Mouse (Mus musculus): ENCODE results near the gene Snorc. TPM values are rescaled to one million over a fixed set of nuclear protein-coding genes. Genes with fewer than 3 reads are reported as not detected.

The Snorc gene
- total RNA-seq, 4 experiments from 2014 or later = 1.2 TPM; not detected in 3

- DNase-seq (ENCODE audit: low spot score in 2 of 2) = peak in 1 of 2 experiments; percentile 59
Measured at GRCm38 (mm10) chr1:87510166-87510691, 40.2 kb downstream of the Snorc start.

GRCm38 (mm10) chr1:87510845-87511244 is 40.8 kb downstream of the Snorc start:
- no peak for DNase-seq (ENCODE audit: low spot score in 2 of 2)

GRCm38 (mm10) chr1:87520467-87520866 is 50.4 kb downstream of the Snorc start:
- no peak for DNase-seq (ENCODE audit: low spot score in 2 of 2)

- no peak for DNase-seq (ENCODE audit: low spot score in 2 of 2)
Measured at GRCm38 (mm10) chr1:87521523-87521922, 51.5 kb downstream of the Snorc start.

GRCm38 (mm10) chr1:87525041-87525440 is 55.0 kb downstream of the Snorc start:
- no peak for DNase-seq (ENCODE audit: low spot score in 2 of 2)

Other genes with a start within 250 kb of the Snorc start
- gene Efhd1, start 205.9 kb upstream of the Snorc start, total RNA-seq (2022) = 10 to 100 TPM; 16.4 to 18.6 (median 17.5) TPM
- 100 to 1,000 TPM; 121 to 154 (median 142) TPM for gene Gigyf2, start 143.3 kb upstream of the Snorc start, total RNA-seq (2022)
- 1 to 10 TPM; 3.8 to 9.9 (median 5.2) TPM for gene Kcnj13, start 75.5 kb upstream of the Snorc start, total RNA-seq (2022)
- 1 to 10 TPM; 6.7 to 8.0 (median 7.6) TPM for gene Neu2, start 39.6 kb downstream of the Snorc start, total RNA-seq (2022)
- 100 to 1,000 TPM; 351 to 426 (median 388) TPM for gene Ngef, start 103.6 kb downstream of the Snorc start, total RNA-seq (2022)
- gene Inpp5d, start 150.0 kb downstream of the Snorc start, total RNA-seq (2022) = 10 to 100 TPM; 21.6 to 40.6 (median 29.6) TPM

Measured in left cerebral cortex, adult 8-10 months (tissue).